Mouse (Mus musculus) myocyte (in vitro differentiated cells): ENCODE results near the gene Sun2.

Experiments
- CEBPB ChIP-seq: IDR thresholded peaks from 2 replicates; pipeline ENCODE4 v1.6.1; 2011; ENCODE audit warnings: mild to moderate bottlenecking, moderate library complexity; ENCODE audit not compliant: poor library complexity, insufficient read depth, severe bottlenecking
- E2F4 ChIP-seq: IDR thresholded peaks from one replicate; pipeline ENCODE4 v1.6.1; 2011; ENCODE audit warnings: mild to moderate bottlenecking, control low read depth, moderate library complexity; ENCODE audit not compliant: insufficient read depth
- MAX ChIP-seq: IDR thresholded peaks from one replicate; pipeline ENCODE4 v1.6.1; 2011; ENCODE audit warnings: low read depth, mild to moderate bottlenecking, control low read depth
- MYOD1 ChIP-seq, 3 experiments: IDR thresholded peaks; one replicate each; pipeline ENCODE4 v1.6.1; 2011; ENCODE audit warnings: control low read depth in 2 of 3, low read depth in 2 of 3, mild to moderate bottlenecking in 2 of 3, moderate library complexity in 1 of 3; ENCODE audit not compliant: insufficient read length in 2 of 3, control insufficient read depth in 1 of 3
- MYOG ChIP-seq, 3 experiments: IDR thresholded peaks; one replicate each; pipeline ENCODE4 v1.6.1; 2011; ENCODE audit warnings: control low read depth in 2 of 3, low read depth in 2 of 3, mild to moderate bottlenecking in 2 of 3; ENCODE audit not compliant: insufficient read length in 2 of 3, control insufficient read depth in 1 of 3, insufficient read depth in 1 of 3
- POLR2A ChIP-seq: IDR thresholded peaks from one replicate; pipeline ENCODE4 v1.6.1; 2011; ENCODE audit warnings: low read depth, mild to moderate bottlenecking, control low read depth, moderate library complexity; ENCODE audit not compliant: insufficient read length
- POLR2AphosphoS2 ChIP-seq: IDR thresholded peaks from one replicate; pipeline ENCODE4 v1.6.1; 2011; ENCODE audit warnings: low read depth, control low read depth; ENCODE audit not compliant: insufficient read length
- REST ChIP-seq: IDR thresholded peaks from one replicate; pipeline ENCODE4 v1.6.1; 2011; ENCODE audit warnings: mild to moderate bottlenecking, control low read depth, moderate library complexity; ENCODE audit not compliant: insufficient read depth, insufficient read length
- TCF3 ChIP-seq: IDR thresholded peaks from one replicate; pipeline ENCODE4 v1.6.1; 2011; ENCODE audit warnings: low read depth, control low read depth; ENCODE audit not compliant: insufficient read length
- USF1 ChIP-seq: IDR thresholded peaks from one replicate; pipeline ENCODE4 v1.6.1; 2011; ENCODE audit warnings: low read depth, mild to moderate bottlenecking, control low read depth, moderate library complexity

GRCm38 (mm10) chr15:79716710-79717109, 25.6 kb downstream of the Sun2 start:
- TF ChIP-seq POLR2AphosphoS2 (no peak), POLR2A (no peak), E2F4 (no peak), MAX (no peak), REST (no peak), MYOG (IDR thresholded peaks at IDR 0.05; ENCODE audit: control insufficient read depth in 1 of 3, insufficient read depth in 1 of 3, insufficient read length in 2 of 3, low read depth in 2 of 3) (no peak), USF1 (no peak), CEBPB (no peak), TCF3 (no peak), MYOD1 (IDR thresholded peaks at IDR 0.05; ENCODE audit: control insufficient read depth in 1 of 3, insufficient read length in 2 of 3, low read depth in 2 of 3) (no peak)
